Mouse (Mus musculus) cerebellum, adult 11-12 months (tissue): ENCODE data around the gene Dnajc25.

Experiments used
- DNase-seq: peaks from one replicate; pipeline ENCODE4 v3.0.0; 2022

Dnajc25 gene

GRCm38 (mm10) chr4:58994762-58995161 lies at the start of gene Dnajc25:
Dnajc25 (plus strand) TSS chr4:58995062.
- no peak for DNase-seq

- no peak for DNase-seq
Measured at GRCm38 (mm10) chr4:58948391-58948790, 46.5 kb upstream of the Dnajc25 start.

GRCm38 (mm10) chr4:58952630-58953029 lies 42.2 kb upstream of the Dnajc25 start:
- no peak for DNase-seq

GRCm38 (mm10) chr4:58961719-58962118 lies 33.1 kb upstream of the Dnajc25 start:
- DNase-seq: no peak

GRCm38 (mm10) chr4:58963271-58963670 lies 31.6 kb upstream of the Dnajc25 start:
- DNase-seq: no peak

GRCm38 (mm10) chr4:58965136-58965535 lies 29.7 kb upstream of the Dnajc25 start:
- no peak for DNase-seq

GRCm38 (mm10) chr4:58970678-58971077 lies 24.2 kb upstream of the Dnajc25 start:
- no peak for DNase-seq

GRCm38 (mm10) chr4:58975711-58976110 lies 19.2 kb upstream of the Dnajc25 start:
- no peak for DNase-seq

- no peak for DNase-seq
Measured at GRCm38 (mm10) chr4:58981421-58981820, 13.4 kb upstream of the Dnajc25 start.

GRCm38 (mm10) chr4:58982806-58983205 lies 12.1 kb upstream of the Dnajc25 start:
- no peak for DNase-seq

- DNase-seq: peak; percentile 43
Measured at GRCm38 (mm10) chr4:58985157-58985648, 9.7 kb upstream of the Dnajc25 start.

- peak; percentile 61 for DNase-seq
Measured at GRCm38 (mm10) chr4:58986540-58987190, 8.2 kb upstream of the Dnajc25 start, which contains the start of gene Ptgr1. Ptgr1 (minus strand) TSS chr4:58987119.

- DNase-seq: no peak
Measured at GRCm38 (mm10) chr4:58989303-58989898, 5.5 kb upstream of the Dnajc25 start.

- no peak for DNase-seq
Measured at GRCm38 (mm10) chr4:58990609-58991434, 4.0 kb upstream of the Dnajc25 start.

GRCm38 (mm10) chr4:58992195-58992594 lies 2.7 kb upstream of the Dnajc25 start:
- no peak for DNase-seq

- no peak for DNase-seq
Measured at GRCm38 (mm10) chr4:58995251-58995693, 410 bp downstream of the Dnajc25 start.

GRCm38 (mm10) chr4:58997081-58997480 lies 2.2 kb downstream of the Dnajc25 start:
- DNase-seq: no peak

- no peak for DNase-seq
Measured at GRCm38 (mm10) chr4:58998688-58999087, 3.8 kb downstream of the Dnajc25 start.

GRCm38 (mm10) chr4:58999686-59000085 lies 4.8 kb downstream of the Dnajc25 start:
- peak; percentile 49 for DNase-seq

- no peak for DNase-seq
Measured at GRCm38 (mm10) chr4:59000614-59001013, 5.8 kb downstream of the Dnajc25 start.

GRCm38 (mm10) chr4:59002948-59003805 lies 8.3 kb downstream of the Dnajc25 start, which contains the start of gene Gm20503:
Gm20503 (plus strand) TSS chr4:59003210.
- peak; percentile 92 for DNase-seq

- no peak for DNase-seq
Measured at GRCm38 (mm10) chr4:59003806-59004200, 8.9 kb downstream of the Dnajc25 start.
